Mouse (Mus musculus) hindbrain, embryonic 11.5 days (tissue): ENCODE measurements around the gene Agrp. TPM values are rescaled to one million over a fixed set of nuclear protein-coding genes. Genes with fewer than 3 reads are reported as not detected.

Experiments used
- ATAC-seq: fragments of 200-750 bp; cut with Nextera tagmentation; 2 replicates; pipeline ENCODE4 v1.8.0; 2017; ENCODE audit warnings: mild to moderate bottlenecking, moderate TSS enrichment, moderate library complexity; ENCODE audit not compliant: low FRiP score
- DNase-seq: peaks from one replicate; pipeline ENCODE4 v3.0.0-alpha.2; 2015; ENCODE audit warnings: low spot score
- H3K27ac ChIP-seq: fragments of 300-500 bp; sonication (generic); 2 replicates; pipeline ENCODE4 v1.5.1; 2014; ENCODE audit warnings: mild to moderate bottlenecking, low read depth, low read length
- H3K27me3 ChIP-seq: fragments of 300-500 bp; sonication (generic); 2 replicates; pipeline ENCODE4 v1.6.1; 2014; ENCODE audit warnings: mild to moderate bottlenecking, low read length, moderate library complexity, mixed read lengths; ENCODE audit not compliant: control insufficient read depth, insufficient read depth
- H3K36me3 ChIP-seq: fragments of 300-500 bp; sonication (generic); 2 replicates; pipeline ENCODE4 v1.6.1; 2014; ENCODE audit warnings: mild to moderate bottlenecking, low read length, moderate library complexity, mixed read lengths; ENCODE audit not compliant: control insufficient read depth, insufficient read depth
- H3K4me1 ChIP-seq: fragments of 300-500 bp; sonication (generic); replicated peaks from 2 replicates; pipeline ENCODE4 v1.6.1; 2014; ENCODE audit warnings: low read length, mixed read lengths; ENCODE audit not compliant: control insufficient read depth, insufficient read depth
- H3K4me2 ChIP-seq: fragments of 300-500 bp; sonication (generic); replicated peaks from 2 replicates; pipeline ENCODE4 v1.6.1; 2014; ENCODE audit warnings: mild to moderate bottlenecking, low read depth, low read length
- H3K4me3 ChIP-seq: fragments of 300-500 bp; sonication (generic); 2 replicates; pipeline ENCODE4 v1.5.1; 2014; ENCODE audit warnings: low read depth, low read length
- H3K9ac ChIP-seq: fragments of 300-500 bp; sonication (generic); 2 replicates; pipeline ENCODE4 v1.6.1; 2014; ENCODE audit warnings: low read depth, low read length
- H3K9me3 ChIP-seq: fragments of 300-500 bp; sonication (generic); 2 replicates; pipeline ENCODE4 v1.6.1; 2016; ENCODE audit warnings: low read length; ENCODE audit not compliant: control insufficient read depth
- WGBS: fragments of 180-500 bp; shearing (Covaris S2); extraction: QIAGEN DNeasy Blood & Tissue Kit; methylation state at CpG from one replicate; pipeline ENCODE4 v1.1.7; 2014; 5-methylcytosine and 5-hydroxymethylcytosine counted together
- microRNA counts: library from miRNA; unstranded; fragments of <30 nt; microRNA quantifications from one replicate; lab custom pipeline; 2015
- polyA plus RNA-seq: library from polyadenylated mRNA; unstranded; fragments of >200 nt; fragmentation: Nextera tagmentation; extraction: Ambion mirVana; gene quantifications from 2 replicates; pipeline ENCODE4 v1.2.1, GENCODE M21; 2014

Gene Agrp
- polyA plus RNA-seq, 1 experiment from 2014 or later, result 0.68 TPM

- 3% methylated on average over 2 of the region's 2 CpGs for WGBS
- peak overlapping the region; percentile 39; the same call in 1 of the 2 replicates for H3K27ac ChIP-seq
Observed at GRCm38 (mm10) chr8:105519591-105519990, 117.6 kb downstream of the Agrp start.

DNA sequence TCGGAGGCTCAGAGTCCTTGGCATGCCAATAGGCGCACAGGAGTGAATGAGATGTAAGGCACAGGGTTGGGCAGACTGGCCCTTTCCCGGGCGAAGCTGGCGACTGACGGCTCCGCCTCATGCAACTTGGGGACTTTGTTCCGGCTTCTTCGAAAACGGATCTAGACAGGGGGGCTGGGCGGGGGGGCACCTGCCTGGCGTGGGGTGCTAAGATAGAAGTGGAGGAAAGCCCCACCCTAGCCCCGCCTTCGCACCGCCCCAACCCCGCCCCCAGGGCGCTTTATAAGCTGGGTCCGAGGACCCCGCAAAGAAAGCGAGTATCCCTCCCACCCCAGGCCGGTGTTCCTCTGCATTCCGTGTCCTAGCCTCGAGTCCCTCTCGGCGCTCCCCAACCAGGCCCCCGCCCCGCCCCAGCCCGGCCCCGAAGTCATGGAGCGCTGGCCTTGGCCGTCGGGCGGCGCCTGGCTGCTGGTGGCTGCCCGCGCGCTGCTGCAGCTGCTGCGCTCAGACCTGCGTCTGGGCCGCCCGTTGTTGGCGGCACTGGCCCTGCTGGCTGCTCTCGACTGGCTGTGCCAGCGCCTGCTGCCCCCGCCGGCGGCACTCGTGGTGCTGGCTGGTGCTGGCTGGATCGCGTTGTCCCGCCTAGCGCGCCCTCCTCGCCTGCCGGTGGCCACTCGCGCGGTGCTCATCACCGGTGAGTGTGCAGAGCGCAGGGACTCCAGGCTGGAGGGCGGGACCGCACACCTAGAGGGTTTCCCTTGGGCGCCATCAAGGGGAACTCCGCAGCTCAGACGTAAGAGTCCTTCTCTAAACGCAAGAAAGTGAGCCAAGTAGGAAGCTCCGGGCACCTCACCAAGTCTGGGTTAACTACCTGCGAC lies 118.5 kb downstream of the Agrp start, which contains the start of gene Hsd11b2:
Hsd11b2 (plus strand) TSS at position 320 of the 878 bp plus-strand sequence.
- peak; percentile 68 for ATAC-seq
- under 1% methylated on average over 66 of the region's 68 CpGs for WGBS
- H3K27ac ChIP-seq, result peak within 1 kb of the TSS; percentile 54

More at GRCm38 (mm10) chr8:105519591-105519990, 117.6 kb downstream of the Agrp start:
- peak; percentile 40 for DNase-seq
- peaks cover 5% of the 10 kb centered on the region; the same call in 1 of the 2 replicates for H3K36me3 ChIP-seq
- H3K27me3 ChIP-seq, result peaks cover 2% of the 10 kb centered on the region; the same call in 1 of the 2 replicates
- H3K4me2 ChIP-seq, result peak overlapping the region; percentile 95
- peak overlapping the region; percentile 84 for H3K9ac ChIP-seq
- ATAC-seq, result no peak
- H3K4me3 ChIP-seq, result peak overlapping the region; percentile 56
- peaks cover 23% of the 10 kb centered on the region for H3K4me1 ChIP-seq
- no peaks in the 10 kb centered on the region for H3K9me3 ChIP-seq

GRCm38 (mm10) chr8:105517346-105517745 lies 119.8 kb downstream of the Agrp start:
- Histone ChIP-seq H3K4me1 (peaks cover 23% of the 10 kb centered on the region), H3K9me3 (no peaks in the 10 kb centered on the region), H3K4me2 (no peak overlapping the region), H3K27me3 (peaks cover 2% of the 10 kb centered on the region; the same call in 1 of the 2 replicates), H3K4me3 (no peak overlapping the region), H3K9ac (no peak overlapping the region), H3K36me3 (no peaks in the 10 kb centered on the region), H3K27ac (no peak overlapping the region)
- no peak for ATAC-seq
- no peak for DNase-seq
- WGBS, result 49% methylated on average over 8 of the region's 8 CpGs

More for the DNA sequence above, 118.5 kb downstream of the Agrp start, which contains the start of gene Hsd11b2:
- peaks cover 23% of the 10 kb centered on the region for H3K4me1 ChIP-seq
- H3K36me3 ChIP-seq, result peaks cover 5% of the 10 kb centered on the region; the same call in 1 of the 2 replicates
- H3K9me3 ChIP-seq, result no peaks in the 10 kb centered on the region
- H3K4me2 ChIP-seq, result peak within 1 kb of the TSS; percentile 95
- H3K27me3 ChIP-seq, result peaks cover 2% of the 10 kb centered on the region; the same call in 1 of the 2 replicates
- H3K9ac ChIP-seq, result peak within 1 kb of the TSS; percentile 84
- peak within 1 kb of the TSS; percentile 56 for H3K4me3 ChIP-seq
- DNase-seq, result peak; percentile 75

MicroRNAs within 50 kb of the gene (microRNA counts, 519-probe panel; counts per million panel counts)
- not detected for microRNA mmu-miR-1966 (lab: Ali Mortazavi, UCI)

Other genes with a start within 250 kb of the Agrp start
- gene Kctd19, start 223.9 kb downstream of the Agrp start, polyA plus RNA-seq, result 0.14 TPM in 1 of 2 replicates, not detected in the other
- 2.8 and 3.0 TPM in 2 replicates for gene Lrrc36, start 223.8 kb downstream of the Agrp start, polyA plus RNA-seq
- gene Tppp3, start 165.9 kb downstream of the Agrp start, polyA plus RNA-seq, result 206 and 218 TPM in 2 replicates
- 19.0 and 19.7 TPM in 2 replicates for gene Zdhhc1, start 140.5 kb downstream of the Agrp start, polyA plus RNA-seq
- 19.6 and 21.1 TPM in 2 replicates for gene Hsd11b2, start 118.6 kb downstream of the Agrp start, polyA plus RNA-seq
- gene Atp6v0d1, start 71.3 kb downstream of the Agrp start, polyA plus RNA-seq, result 141 and 155 TPM in 2 replicates
- gene Ripor1, start 32.1 kb downstream of the Agrp start, polyA plus RNA-seq, result 11.8 and 12.4 TPM in 2 replicates
- gene Ctcf, start 825 bp downstream of the Agrp start, polyA plus RNA-seq, result 115 and 121 TPM in 2 replicates
- gene Carmil2, start 48.9 kb upstream of the Agrp start, polyA plus RNA-seq, result 3.9 TPM in 2 replicates
- gene Acd, start 63.7 kb upstream of the Agrp start, polyA plus RNA-seq, result 70.0 and 74.1 TPM in 2 replicates
- gene Pard6a, start 63.8 kb upstream of the Agrp start, polyA plus RNA-seq, result 25.9 and 26.8 TPM in 2 replicates
- 0.31 TPM in 1 of 2 replicates, not detected in the other for gene 4933405L10Rik, start 70.3 kb upstream of the Agrp start, polyA plus RNA-seq
- 26.4 and 27.9 TPM in 2 replicates for gene Enkd1, start 70.8 kb upstream of the Agrp start, polyA plus RNA-seq
- gene Gfod2, start 121.3 kb upstream of the Agrp start, polyA plus RNA-seq, result 38.3 and 41.6 TPM in 2 replicates
- gene Ranbp10, start 190.0 kb upstream of the Agrp start, polyA plus RNA-seq, result 13.7 and 17.8 TPM in 2 replicates
- 1.2 and 1.4 TPM in 2 replicates for gene Tsnaxip1, start 190.3 kb upstream of the Agrp start, polyA plus RNA-seq
- gene Cenpt, start 215.9 kb upstream of the Agrp start, polyA plus RNA-seq, result 55.4 TPM in 2 replicates
- gene Thap11, start 217.7 kb upstream of the Agrp start, polyA plus RNA-seq, result 60.5 and 66.7 TPM in 2 replicates
- 256 and 278 TPM in 2 replicates for gene Nutf2, start 223.2 kb upstream of the Agrp start, polyA plus RNA-seq
- gene Edc4, start 243.5 kb upstream of the Agrp start, polyA plus RNA-seq, result 31.9 and 32.6 TPM in 2 replicates